Mouse (Mus musculus) heart, embryonic 14.5 days (tissue): ENCODE measurements around the gene Ube2a. TPM values are rescaled to one million over a fixed set of nuclear protein-coding genes. Genes with fewer than 3 reads are reported as not detected.

Experiments used
- ATAC-seq: fragments of 200-750 bp; cut with Nextera tagmentation; 2 replicates; pipeline ENCODE4 v1.8.0; 2017; ENCODE audit warnings: low read depth, moderate TSS enrichment; ENCODE audit not compliant: insufficient number of reproducible peaks, insufficient read depth, low FRiP score
- H3K27ac ChIP-seq, 2 experiments: fragments of 200-500 bp in 1 of 2; fragments of 300-500 bp in 1 of 2; sonication (generic) in 1 of 2; replicated peaks in 1 of 2; 2 replicates each; pipeline ENCODE4 v1.5.1; 2012 to 2014; ENCODE audit warnings: low read depth in 2 of 2, low read length in 2 of 2, control low read depth in 1 of 2, mild to moderate bottlenecking in 1 of 2, mixed read lengths in 1 of 2; ENCODE audit not compliant: control insufficient read depth in 1 of 2, insufficient read depth in 1 of 2
- H3K27me3 ChIP-seq: fragments of 300-500 bp; sonication (generic); 2 replicates; pipeline ENCODE4 v1.6.1; 2014; ENCODE audit warnings: mild to moderate bottlenecking, low read length, control low read depth; ENCODE audit not compliant: control insufficient read depth, insufficient read depth
- H3K36me3 ChIP-seq: fragments of 300-500 bp; sonication (generic); 2 replicates; pipeline ENCODE4 v1.6.1; 2014; ENCODE audit warnings: mild to moderate bottlenecking, control low read depth, low read length, mixed read lengths; ENCODE audit not compliant: control insufficient read depth, insufficient read depth
- H3K4me1 ChIP-seq, 2 experiments: fragments of 200-500 bp in 1 of 2; fragments of 300-500 bp in 1 of 2; sonication (generic) in 1 of 2; 2 replicates each; pipeline ENCODE4 v1.6.1; 2012 to 2014; ENCODE audit warnings: low read length in 2 of 2, control low read depth in 1 of 2, mixed read lengths in 1 of 2; ENCODE audit not compliant: control insufficient read depth in 2 of 2, insufficient read depth in 2 of 2
- H3K4me2 ChIP-seq: fragments of 300-500 bp; sonication (generic); 2 replicates; pipeline ENCODE4 v1.6.1; 2014; ENCODE audit warnings: mild to moderate bottlenecking, low read length
- H3K4me3 ChIP-seq, 2 experiments: fragments of 200-500 bp in 1 of 2; fragments of 300-500 bp in 1 of 2; sonication (generic) in 1 of 2; 2 replicates each; pipeline ENCODE4 v1.5.1; 2012 to 2014; ENCODE audit warnings: low read length in 2 of 2, mild to moderate bottlenecking in 2 of 2, control low read depth in 1 of 2, low read depth in 1 of 2, moderate library complexity in 1 of 2; ENCODE audit not compliant: control insufficient read depth in 1 of 2, insufficient read depth in 1 of 2
- H3K9ac ChIP-seq: fragments of 300-500 bp; sonication (generic); 2 replicates; pipeline ENCODE4 v1.6.1; 2014; ENCODE audit warnings: mild to moderate bottlenecking, low read length
- H3K9me3 ChIP-seq: fragments of 300-500 bp; sonication (generic); 2 replicates; pipeline ENCODE4 v1.6.1; 2016; ENCODE audit warnings: low read length, control low read depth; ENCODE audit not compliant: control insufficient read depth
- whole genome bisulfite sequencing: fragments of 180-500 bp; shearing (Covaris S2); extraction: QIAGEN DNeasy Blood & Tissue Kit; methylation state at CpG from one replicate; pipeline ENCODE4 v1.1.7; 2014; 5-methylcytosine and 5-hydroxymethylcytosine counted together
- polyA plus RNA-seq: library from polyadenylated mRNA; unstranded; fragments of >200 nt; fragmentation: Nextera tagmentation; extraction: Ambion mirVana; gene quantifications from 2 replicates; pipeline ENCODE4 v1.2.1, GENCODE M21; 2014

Ube2a gene
- polyA plus RNA-seq, 1 experiment from 2014 or later: 162 TPM

DNA sequence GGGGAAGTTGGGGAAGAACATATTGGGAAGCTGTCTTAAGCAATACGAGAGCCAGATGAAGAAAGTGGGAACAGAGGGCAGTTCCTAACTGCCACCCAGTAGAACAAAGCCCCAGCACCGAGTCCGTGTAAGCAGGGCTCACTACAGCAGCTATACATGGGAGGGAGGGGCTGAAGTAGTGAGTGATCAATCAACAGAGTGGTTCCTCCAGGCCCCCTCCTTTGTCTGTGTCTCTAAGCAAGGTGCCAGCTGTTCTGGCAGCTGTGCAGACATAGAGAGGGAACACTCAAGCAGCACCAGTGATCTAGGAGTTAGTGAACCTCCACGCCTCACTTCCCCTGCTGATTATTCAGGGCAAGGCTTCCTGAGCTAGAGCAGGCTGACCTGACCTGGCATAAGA, 56.0 kb downstream of the Ube2a start:
- H3K27ac ChIP-seq: no peak overlapping the region
- no peak overlapping the region for H3K9ac ChIP-seq
- WGBS: 57% methylated on average over 4 of the region's 4 CpGs
- H3K4me2 ChIP-seq: no peak overlapping the region
- peaks cover 3 to 12% of the 10 kb centered on the region in 2 experiments; a peak in 3 of 4 replicates for H3K4me1 ChIP-seq
- H3K36me3 ChIP-seq: peaks cover 31% of the 10 kb centered on the region
- H3K27me3 ChIP-seq: no peaks in the 10 kb centered on the region
- no peaks in the 10 kb centered on the region for H3K9me3 ChIP-seq
- no peak for ATAC-seq
- H3K4me3 ChIP-seq: no peak overlapping the region

DNA sequence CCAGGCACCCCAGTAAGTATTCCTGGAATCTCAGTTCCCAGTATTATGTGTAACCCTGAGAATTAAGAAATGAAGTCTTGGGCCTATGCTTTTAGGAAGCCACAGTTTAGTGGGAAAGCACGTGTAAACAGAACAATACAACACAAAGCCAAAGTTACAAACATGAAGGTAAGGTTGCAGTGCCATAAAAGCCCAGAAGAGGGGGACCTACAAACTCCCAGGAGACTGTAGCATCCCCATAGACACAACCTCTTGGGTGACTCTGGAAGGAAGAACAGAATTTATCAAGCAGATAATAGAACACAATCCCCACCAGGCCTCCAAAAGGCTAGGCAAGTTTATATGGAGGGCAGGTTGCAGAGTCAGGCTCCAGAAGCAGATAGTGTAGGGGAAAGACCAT, 56.9 kb downstream of the Ube2a start:
- 42% methylated on average over 1 of the region's 1 CpGs for WGBS
- no peak overlapping the region for H3K4me3 ChIP-seq
- no peak overlapping the region for H3K9ac ChIP-seq
- no peak for ATAC-seq
- H3K9me3 ChIP-seq: no peaks in the 10 kb centered on the region
- no peaks in the 10 kb centered on the region for H3K27me3 ChIP-seq
- peaks cover 3 to 12% of the 10 kb centered on the region in 2 experiments; a peak in 3 of 4 replicates for H3K4me1 ChIP-seq
- H3K4me2 ChIP-seq: no peak overlapping the region
- peaks cover 30% of the 10 kb centered on the region for H3K36me3 ChIP-seq
- no peak overlapping the region for H3K27ac ChIP-seq

Other genes starting within 250 kb of the Ube2a start
- gene Akap17b, start 228.5 kb upstream of the Ube2a start, polyA plus RNA-seq: 1.5 and 2.0 TPM in 2 replicates
- gene Slc25a43, start 130.2 kb upstream of the Ube2a start, polyA plus RNA-seq: 3.8 and 4.4 TPM in 2 replicates
- gene Slc25a5, start 78.2 kb upstream of the Ube2a start, polyA plus RNA-seq: 1,151 and 1,230 TPM in 2 replicates
- 20.0 and 21.1 TPM in 2 replicates for gene C330007P06Rik, start 211 bp downstream of the Ube2a start, polyA plus RNA-seq
- 0.78 and 0.86 TPM in 2 replicates for gene Nkrf, start 29.0 kb downstream of the Ube2a start, polyA plus RNA-seq
- gene Sept6, start 117.9 kb downstream of the Ube2a start, polyA plus RNA-seq: 55.9 and 57.1 TPM in 2 replicates
- 0.20 TPM in 1 of 2 replicates, not detected in the other for gene Sowahd, start 174.9 kb downstream of the Ube2a start, polyA plus RNA-seq
- 409 and 451 TPM in 2 replicates for gene Rpl39, start 211.5 kb downstream of the Ube2a start, polyA plus RNA-seq
- gene Upf3b, start 236.4 kb downstream of the Ube2a start, polyA plus RNA-seq: 14.3 and 14.9 TPM in 2 replicates